Mouse (Mus musculus): ENCODE results near the gene Ttk.

Gene Ttk

DNA sequence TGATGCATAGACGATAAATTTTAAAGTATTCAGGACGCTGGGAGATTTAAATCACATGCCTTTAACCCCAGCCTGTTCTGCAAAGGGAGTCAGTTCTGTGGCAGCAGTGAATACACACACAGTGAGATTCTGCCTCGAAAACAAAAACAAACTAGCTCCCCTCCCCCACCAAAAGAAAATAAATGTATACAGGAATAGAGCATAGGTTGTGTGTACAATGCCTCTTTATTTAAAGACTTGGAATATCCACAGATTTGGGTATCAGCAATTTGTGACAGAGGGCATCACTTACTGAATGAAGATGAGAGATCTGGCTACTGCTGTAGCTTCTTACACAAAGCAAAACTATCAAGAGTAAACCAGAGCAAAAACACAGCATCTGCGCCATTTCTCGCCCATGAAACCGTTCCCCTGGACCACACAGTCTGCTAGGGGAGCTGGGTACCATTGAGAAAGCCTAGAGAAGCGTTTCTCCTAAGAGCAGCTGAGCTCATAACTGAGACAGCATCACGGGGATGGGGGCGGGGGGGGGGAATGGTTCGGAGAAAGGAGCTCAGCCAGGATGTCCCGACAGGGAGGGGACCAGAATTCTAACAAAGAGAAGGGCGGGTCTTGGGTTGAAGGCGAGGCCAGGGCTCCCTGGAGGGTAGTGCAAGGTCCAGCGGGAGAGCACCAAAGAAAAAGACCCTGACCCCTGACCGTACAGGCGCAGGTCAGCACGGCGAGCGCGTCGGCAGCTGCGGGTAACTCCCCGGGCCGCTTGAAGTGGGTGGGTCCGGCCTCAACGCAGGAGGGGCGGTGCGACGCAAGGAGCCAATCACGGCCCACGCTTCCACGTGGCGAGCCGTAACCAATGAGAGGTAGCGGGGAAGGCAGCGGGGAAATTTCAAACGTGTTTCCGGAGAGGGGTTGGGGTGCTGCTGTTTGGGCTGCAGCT is at the start of gene Ttk:
Gene Ttk (plus strand): TSS at position 879 of the 937 bp plus-strand sequence.
- DNase-seq (ENCODE audit: low spot score) = peak; percentile 92

DNA sequence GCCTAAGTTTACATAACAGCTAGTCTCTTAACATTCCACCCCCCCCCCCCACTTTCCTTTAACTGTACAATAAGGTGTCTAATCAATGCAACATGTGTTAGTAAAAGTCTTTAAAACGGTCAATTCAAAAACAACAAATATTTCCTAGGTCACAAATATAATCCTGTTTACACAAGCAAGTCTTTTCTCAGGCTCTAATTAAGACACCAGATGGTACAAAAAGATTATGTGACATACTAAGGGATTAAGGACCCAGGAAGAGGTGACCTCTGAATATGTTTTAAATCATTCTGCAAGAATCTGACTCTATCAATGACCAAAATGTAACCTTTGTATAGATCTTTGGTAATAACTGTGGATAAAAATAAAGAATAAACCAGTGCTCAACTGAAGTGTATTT is 49.0 kb upstream of the Ttk start:
- DNase-seq (ENCODE audit: low spot score) = no peak

DNA sequence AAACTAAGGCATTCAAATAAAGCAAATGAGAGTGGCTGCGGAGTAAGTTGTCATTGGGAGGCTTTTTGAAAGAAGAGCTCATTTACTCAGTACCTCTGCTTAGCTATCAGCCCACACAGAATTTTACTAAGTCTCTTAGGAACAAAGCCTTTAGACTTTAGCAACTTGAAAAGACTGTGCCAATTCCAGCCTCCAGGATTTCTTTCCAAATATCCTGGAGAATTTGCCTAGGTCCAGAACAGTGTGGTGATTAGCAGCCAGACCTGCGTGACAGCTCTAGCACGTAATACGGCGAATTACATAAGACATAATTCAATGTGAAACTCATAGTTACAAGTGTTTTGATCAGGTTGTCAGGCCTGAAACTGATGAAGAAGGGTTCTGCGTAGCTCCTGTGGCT is 45.2 kb upstream of the Ttk start:
- no peak for DNase-seq (ENCODE audit: low spot score)

DNA sequence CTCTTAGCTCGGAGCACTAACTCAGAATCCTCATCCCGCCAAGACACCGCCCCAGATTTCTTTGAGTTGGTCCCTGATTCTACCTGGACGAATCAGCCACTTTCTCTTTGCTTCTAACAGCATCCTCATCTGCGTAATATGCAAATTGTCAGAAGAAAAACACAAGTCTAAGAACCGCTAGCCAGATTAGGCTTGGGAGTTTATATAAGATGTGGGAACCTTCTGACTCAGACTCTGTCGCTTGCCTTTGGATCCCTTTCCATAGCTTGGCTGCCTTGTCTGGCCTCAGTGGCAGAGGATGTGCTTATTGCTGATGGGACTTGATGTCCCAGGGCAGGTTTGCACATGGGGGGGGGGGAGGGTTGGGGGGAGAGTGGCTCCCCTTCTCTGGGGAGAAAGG is 37.6 kb upstream of the Ttk start:
- DNase-seq (ENCODE audit: low spot score) = no peak

DNA sequence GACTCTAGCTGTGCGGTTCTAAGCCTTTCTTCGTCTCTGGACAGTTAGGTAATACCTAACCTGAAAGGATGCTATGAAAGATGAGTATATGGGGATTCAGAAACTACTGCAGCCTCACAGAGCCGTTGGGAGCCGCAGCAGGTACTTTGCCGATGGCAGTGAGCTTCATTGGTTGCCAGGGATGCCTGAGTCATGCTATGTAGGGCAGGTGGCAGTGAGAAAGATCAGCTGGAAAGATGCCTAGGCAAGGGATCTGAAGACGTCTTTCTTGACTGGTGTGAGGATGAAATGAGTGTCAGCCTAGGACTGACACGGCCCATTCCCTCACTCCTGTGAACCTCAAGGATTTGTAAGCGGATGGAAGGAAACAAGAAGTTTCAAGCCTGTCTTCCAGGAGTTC is 36.6 kb upstream of the Ttk start:
- DNase-seq (ENCODE audit: low spot score) = no peak

DNA sequence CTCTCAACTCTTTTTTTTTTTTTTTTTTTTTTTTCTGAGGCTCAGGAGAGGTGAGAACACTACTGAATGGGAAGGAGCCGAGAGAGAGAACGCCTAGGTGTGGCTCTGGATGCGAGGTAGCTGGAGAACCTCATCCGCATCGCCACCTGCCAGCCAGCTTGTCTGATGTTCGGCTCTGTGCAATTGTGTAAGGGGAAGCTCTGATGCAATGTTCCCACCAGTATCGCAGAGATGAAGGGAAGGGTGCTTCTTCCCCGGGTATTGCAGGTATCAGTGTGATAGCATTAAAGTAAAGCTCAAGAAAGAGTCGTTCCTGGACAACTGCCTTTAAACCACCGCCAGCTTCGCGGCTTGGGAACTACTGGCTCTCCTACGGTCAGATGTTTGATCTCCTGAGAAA is 30.1 kb upstream of the Ttk start:
- DNase-seq (ENCODE audit: low spot score) = no peak

DNA sequence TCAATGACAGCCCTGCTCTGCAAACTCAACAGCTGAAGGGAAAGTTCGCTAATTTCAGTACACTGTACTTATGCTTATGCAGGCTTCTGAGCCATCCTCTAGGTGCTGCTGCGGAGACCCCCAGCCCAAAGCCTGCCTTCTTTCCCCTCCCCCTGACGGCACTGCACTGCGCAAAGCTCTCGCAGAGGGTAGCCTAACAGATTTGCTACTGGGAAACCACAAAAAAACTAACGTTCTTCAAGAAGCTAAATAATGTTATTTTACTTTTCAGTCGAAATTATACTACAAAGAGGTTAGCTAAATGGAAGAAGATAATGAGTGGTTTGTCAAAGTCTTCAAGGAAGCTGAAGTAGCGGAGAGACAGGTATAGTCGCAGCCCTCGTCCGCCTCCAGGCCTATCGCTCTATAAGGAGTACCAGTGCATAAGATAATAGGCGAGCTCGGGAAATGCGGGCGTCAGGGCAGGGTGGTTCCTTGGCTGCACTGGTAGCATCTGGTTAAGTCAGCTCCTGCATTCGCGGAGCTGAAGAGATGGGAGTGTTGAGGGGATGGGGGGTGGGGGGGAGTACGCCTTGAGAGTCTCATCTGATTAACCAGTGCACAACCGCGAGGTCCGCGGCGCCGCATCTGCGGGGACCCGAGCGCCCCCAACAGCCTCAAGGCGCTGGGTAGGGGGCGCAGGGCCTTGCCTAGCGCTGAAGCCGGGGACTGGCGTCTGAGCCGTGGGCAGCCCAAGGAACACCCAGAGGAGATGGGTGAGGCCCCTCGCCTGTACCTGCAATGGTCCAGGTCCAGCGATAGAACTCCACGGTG is 29.1 kb upstream of the Ttk start:
- DNase-seq (ENCODE audit: low spot score) = no peak

DNA sequence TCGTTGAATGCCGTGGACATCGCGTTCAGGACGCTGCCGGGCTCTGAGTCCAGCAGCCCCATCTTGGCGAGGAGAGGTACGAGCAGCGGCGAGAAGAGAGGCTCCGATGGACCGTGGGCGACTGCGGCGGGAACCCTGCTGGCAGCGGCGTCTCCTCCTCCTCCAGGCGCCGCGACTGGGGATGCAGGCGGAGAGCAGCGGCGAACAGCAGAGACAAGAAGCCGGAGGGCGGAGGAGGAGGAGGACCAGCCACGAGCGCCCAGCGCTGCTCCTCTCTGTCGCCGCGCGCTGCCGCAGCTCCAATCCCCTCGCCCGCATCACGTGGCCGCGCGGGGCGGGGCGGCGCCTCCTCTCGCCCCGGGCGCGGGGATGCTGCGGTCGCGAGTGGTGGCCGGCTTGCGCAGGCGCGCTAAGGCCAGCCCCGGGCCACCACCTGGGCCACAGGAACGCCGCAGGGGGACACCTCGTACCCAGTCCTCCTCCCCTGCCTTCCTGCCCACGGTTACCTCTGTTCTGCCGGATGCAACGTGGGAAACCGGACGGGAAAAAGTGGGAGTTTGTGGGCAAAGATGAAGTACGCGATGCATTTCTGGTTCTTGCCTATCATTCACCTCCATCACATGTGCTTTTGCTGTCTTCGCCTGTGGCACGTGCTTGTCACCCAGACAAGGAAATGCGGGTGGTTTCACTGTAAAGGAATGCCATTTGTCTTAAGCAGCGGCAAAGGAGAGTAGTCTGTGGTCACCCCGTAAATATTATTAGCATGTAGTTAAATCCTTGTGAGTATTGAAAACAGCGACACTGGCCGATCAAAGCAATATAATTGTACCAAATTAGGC is 28.3 kb upstream of the Ttk start, which contains the start of gene Elovl4:
Gene Elovl4 (minus strand): TSS at position 301 of the 839 bp plus-strand sequence.
- peak; percentile 2 for DNase-seq (ENCODE audit: low spot score)

DNA sequence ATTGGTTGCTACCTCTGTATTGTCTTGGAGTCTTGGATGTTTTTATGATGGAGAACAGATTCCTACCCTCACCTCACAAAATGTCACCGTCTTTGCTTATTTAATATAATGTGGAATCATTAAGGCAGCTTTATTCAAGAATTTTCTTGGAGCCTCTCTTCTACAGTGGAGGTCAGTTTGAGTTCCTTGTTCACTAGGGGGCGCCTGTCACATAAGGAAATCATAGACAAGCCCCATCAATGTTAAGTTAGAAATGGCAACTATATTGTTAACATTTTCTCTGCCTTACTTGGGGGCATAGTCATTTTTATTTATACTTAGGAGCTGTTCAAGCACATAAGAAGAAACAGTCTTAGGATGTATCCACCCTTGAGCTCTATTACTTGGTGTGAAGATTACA is 26.9 kb upstream of the Ttk start:
- peak; percentile 48 for DNase-seq (ENCODE audit: low spot score)

DNA sequence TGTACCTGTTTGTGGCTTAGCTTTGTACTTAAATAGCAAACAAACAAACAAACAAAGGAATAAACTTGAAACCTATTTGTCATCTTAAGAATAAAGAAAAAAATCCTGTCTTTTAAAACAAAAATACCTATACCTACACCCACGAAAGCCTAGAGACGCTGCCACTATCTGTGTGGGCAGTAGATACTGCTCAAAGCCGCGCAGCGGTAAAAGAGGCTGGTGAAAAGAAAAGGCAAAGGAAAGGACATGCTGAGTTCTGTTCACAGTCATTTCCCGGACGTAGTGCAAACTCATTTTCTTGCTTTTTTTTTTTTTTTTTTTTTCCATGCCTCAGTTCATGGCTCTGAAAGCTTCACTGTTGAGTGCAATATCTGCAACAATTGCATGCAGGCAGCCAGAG is 15.3 kb upstream of the Ttk start:
- DNase-seq (ENCODE audit: low spot score) = no peak

DNA sequence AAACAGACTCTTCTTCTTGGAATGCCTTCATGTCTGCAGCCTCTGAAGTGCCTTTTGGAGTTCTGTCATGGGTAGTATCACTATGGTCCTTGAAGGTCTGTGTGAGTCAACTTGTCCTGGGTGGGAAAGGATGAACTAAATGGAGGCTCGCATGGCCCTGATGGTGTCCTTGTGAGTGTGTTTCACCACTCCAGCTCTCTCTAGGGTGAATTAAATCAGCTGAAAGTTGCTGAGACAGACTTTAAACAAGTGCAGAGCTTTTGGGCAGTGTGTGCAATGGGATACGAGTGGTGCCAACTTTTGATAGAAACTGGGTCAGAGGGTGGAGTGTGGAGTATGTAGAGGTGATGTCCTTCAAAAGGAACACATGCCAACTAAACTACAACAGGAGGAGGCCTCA is 13.5 kb upstream of the Ttk start:
- no peak for DNase-seq (ENCODE audit: low spot score)

DNA sequence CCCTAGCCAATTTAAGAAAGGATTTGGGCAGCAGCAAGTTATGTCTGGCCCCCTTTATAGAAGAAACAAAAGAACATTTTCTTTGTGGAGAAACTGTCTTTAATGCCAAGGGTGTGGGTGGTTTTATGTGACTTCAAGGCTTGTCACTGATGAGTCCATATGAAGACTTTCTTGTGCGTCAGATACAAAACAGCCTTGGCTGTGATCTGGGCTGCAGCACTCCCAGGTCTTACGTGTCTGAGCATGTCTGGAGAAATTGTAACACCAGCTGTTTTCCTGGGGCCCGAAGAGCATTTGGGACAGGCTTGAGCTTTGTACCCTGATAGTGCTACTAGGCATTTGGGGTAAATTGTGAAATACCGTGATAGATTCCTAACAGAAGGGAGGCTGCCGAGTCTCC is 11.6 kb upstream of the Ttk start:
- no peak for DNase-seq (ENCODE audit: low spot score)

DNA sequence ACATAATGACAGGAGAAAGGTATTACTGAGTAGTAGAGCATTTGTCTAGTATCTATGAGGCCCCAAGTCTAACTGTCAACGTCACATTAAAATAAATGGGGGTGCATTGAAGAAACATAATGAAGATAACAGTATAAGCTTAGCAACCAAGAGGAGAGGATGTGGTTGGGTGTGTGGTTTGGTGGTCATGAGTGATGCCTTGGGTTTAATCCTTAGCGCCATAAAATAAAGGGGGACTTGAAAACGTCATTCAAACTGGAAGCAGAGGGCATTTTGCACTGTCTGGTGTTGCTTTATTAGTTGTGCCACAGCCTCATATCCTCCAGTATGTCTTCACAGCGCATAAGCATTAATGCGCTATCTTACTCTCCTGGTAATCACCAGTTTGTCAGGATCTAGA is 4.6 kb upstream of the Ttk start:
- DNase-seq (ENCODE audit: low spot score) = no peak

DNA sequence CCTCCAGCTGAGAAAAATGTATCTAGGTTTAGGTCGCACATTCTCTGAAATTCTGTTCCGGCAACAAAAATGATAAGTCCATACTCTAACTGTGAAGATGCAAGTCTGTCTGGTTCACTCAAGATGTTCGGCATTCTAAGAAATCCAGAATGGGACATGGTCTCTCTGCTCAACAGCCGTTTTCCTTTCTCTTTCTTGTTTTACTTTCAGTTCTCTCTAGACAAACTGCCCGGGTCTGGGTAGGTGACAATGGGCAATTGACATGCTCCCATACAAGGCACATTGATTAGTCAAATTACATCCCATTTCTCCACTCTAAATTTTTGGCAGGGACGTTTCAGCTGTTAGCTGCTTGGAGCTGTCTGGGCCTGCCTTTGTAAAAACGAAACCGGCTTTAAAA is 3.3 kb upstream of the Ttk start:
- no peak for DNase-seq (ENCODE audit: low spot score)

DNA sequence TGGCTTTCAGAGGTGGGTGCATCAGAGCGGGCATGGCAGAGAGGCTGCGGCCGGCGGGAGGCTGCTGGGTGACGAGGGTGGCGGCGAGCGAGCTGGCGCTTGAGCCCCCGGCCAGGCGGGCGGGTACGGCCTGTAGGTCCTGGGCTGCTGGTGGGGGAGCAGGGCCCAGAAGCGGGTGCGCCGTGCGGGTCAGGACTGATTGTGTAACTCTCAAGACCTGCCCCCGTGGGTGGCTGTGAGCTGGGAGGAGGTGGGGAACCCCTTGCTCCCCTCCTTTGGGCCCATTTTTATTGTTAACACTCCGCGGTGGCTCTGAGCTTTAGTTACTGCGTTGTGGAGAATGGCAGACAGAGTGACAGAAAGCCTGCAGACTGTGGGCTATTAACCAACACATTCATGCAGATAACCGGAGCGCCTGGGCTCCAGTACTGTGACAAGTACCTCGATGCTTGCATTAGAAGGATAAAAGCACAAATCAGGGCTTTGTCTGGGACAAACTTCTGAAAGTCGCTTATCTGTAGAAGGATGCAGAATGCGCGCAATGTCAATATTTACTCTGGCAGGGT is 342 bp downstream of the Ttk start:
- DNase-seq (ENCODE audit: low spot score) = no peak

DNA sequence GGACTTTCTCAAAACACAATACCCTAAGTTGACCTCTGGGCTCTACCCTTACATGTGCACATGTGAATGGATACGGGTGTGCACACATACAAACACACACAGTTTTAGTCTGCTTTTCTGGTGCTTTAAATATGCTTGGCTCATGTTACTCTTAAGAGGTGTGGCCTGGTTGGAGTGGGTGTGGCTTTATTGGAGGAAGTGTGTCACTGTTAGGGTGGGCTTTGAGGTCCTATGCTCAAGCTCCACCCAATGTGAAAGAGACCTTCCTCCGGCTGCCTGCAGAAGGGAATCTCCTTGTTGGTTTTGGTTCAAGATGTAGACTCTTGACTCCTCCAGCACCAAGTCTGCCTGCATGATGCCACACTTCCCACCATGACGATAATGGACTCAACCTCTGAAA is 18.0 kb downstream of the Ttk start:
- DNase-seq (ENCODE audit: low spot score) = no peak

DNA sequence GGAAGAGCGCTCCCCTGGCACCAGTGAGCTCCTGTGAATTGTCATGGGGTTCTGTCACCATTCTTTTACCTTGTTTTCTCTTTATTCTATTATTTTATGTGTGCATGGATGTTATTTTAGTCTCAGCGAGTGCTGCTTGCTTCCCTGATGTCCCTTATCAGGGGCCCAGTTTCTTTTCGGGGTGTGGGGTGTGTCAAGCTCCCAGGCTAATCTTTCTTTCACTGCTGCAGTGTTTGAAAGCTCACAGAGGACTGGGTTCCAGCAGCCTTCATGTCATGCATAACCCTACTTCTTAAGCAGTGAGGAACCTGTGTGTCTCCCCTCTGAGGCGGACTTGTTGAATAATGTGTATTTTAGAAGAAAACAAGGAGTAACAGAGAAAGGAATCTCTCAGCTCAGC is 30.7 kb downstream of the Ttk start:
- no peak for DNase-seq (ENCODE audit: low spot score)

DNA sequence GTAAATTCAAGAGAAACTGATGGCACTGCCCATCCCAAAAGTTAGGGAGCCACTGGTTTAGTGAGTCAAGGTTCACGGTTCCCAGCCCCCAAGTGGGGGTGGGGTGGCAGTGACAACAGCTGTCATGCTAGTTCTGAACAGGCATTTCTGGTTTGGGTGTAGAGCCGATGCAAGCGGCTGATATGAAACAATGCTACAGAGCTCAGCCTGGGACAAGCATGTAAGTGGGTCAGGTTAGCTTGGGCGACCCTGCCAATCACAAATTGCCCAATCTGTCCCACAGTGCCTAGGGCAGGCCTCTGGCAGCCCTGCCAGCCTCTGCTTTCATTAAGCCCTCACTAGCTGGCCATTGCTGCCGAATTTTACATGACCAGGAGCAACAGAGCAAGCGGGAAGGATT is 47.7 kb downstream of the Ttk start:
- DNase-seq (ENCODE audit: low spot score) = no peak

DNA sequence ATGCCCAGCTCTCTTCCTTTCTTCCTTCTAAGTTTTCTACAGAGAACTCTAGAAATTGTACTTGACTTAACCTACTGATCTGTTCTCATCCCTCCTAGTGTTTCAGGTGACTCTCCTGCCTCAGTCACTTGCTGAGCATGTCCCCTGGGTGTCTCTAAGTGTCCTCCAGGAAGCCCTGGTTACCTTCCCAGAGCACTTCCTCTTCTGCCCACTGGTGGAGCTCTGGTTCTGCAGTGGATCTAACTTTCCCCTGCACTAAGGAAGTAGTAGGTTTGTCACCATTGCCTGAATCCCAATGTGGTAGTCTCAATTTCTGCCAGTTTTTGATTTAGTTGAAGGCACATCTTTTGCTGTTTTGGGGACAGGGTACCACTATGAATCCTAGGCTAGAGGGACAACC is 51.7 kb downstream of the Ttk start:
- DNase-seq (ENCODE audit: low spot score) = no peak

DNA sequence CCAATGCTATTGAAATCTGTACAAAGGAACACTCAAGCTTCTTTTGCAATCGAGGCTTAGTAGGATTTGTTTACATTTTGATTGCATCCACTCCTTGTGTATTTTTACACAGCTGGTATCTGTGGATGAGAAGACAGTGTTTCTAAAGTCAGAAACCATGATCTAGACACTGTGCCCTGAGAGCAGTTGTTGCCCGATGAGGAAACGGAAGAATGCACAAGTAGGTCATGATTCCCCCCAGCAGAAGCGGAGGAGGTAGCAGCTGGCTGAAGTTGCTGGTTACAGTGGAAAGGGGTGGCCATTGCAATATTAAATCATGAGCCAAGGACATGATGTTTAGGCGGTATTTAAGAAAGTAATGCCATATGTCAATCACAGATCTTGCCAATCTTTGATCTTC is 53.7 kb downstream of the Ttk start:
- DNase-seq (ENCODE audit: low spot score) = no peak

DNA sequence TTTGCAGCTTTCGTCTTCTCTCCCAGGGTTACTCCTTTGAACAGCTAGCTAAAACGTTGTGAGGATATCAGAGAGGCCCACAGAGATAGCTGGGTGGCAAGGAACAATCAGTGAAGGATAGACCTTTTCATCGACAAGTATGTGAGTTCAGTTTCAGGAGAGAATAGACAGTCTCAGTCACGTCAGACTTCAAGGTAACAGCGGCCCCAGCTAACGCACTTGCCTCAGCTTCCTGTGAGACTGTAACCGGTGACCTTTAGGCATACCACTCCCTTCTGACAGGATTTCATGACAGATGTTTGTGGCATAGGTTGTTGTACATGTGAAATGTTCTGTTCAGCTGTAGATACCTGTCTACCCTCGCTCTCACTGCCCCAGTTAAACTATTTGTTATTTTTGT is 58.6 kb downstream of the Ttk start:
- no peak for DNase-seq (ENCODE audit: low spot score)

DNA sequence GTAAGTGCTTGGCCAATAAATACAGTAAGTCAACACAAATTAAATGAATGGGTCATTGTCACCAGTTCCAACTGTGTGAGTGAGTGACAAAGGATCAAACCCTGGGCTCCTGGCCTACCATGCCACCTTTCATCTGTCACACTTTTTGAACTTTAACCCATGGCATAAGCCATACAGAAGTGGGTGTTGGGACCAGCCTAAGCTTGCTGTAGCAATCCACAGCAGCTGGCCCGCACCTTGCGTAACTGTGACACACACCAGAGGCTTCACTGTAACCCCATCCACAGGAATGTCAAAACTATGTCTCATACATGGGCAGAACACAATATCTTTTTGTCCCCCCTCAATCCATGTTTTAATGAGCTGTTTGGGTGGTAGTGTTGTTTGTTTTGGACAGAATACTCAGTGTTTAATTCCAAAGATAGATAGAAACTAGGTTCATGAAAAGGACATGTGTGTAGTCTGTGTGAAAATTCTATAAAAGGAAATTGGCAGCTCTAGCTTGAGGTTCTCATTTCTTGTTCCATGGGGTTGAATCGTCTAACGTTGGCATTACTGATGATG is 59.4 kb downstream of the Ttk start:
- DNase-seq (ENCODE audit: low spot score) = no peak

Measured in lung, postnatal 25 days (tissue).